Mouse (Mus musculus) heart, postnatal 0 days (tissue): ENCODE measurements around the gene Ptges2.

ENCODE experiments used
- CTCF ChIP-seq: IDR thresholded peaks from 2 replicates; pipeline ENCODE4 v1.5.1; 2016; ENCODE audit warnings: antibody characterized with exemption, control low read depth, low read depth
- EP300 ChIP-seq: IDR thresholded peaks from 2 replicates; pipeline ENCODE4 v1.6.1; 2016; ENCODE audit warnings: antibody characterized with exemption, low read depth

- no peak for TF ChIP-seq CTCF
- TF ChIP-seq EP300: no peak
Measured at GRCm38 (mm10) chr2:32347019-32347418, 48.7 kb upstream of the Ptges2 start.
